Mouse (Mus musculus): ENCODE measurements around the gene Ces1f. TPM values are rescaled to one million over a fixed set of nuclear protein-coding genes. Genes with fewer than 3 reads are reported as not detected.
A peak's percentile ranks its signal among the peaks of the same experiment; 100 is the strongest.
"Not testable (repeated sequence)": the region's sequence is repeated elsewhere in the genome, so short reads cannot be mapped to it uniquely, and the experiment has no call there.

The Ces1f gene
- total RNA-seq (2021), result under 1 TPM; 0.72 to 0.86 TPM

DNA sequence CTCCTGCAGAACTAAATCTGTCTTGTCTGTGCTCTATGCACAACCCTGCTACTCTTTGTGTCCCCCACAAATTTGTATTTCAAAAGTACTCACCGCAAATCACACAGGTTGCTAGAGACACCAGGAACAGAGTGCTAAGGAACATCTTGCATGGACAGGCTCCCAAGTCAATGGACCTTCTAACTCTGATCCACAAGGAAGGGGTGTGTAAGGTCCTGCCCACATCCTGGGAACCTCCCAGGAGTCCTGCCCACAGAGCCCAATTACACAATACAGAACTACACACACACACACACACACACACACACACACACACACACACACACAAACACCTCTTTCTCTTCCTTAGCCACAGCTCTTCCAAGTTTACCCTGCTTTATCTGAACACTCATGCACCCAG, at the start of gene Ces1f:
Gene Ces1f (minus strand): TSS at position 192 of the 400 bp plus-strand sequence.
- intact Hi-C loops (cut with DNase I), result no loop called here
- DNase-seq, result no peak

DNA sequence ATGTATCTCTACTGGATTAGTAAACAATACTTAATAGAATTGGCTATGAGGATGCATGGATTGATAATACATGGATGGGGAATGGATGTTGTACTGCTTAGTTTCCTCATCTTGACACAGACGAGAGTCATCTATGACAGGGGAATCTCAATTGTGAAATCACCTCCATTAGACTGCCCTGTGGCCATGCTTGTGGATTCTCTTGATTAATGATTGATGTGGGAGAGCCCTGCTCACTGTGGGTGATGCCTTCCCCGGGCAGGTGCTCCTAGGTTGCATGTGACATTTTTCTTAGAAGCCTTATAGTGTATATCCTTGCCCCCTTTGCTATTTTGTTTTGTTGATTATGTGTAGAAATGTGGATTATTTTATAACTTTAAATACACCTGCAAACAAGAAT, 45.6 kb upstream of the Ces1f start:
- no peak for DNase-seq
- intact Hi-C loops (cut with DNase I), result no loop called here

DNA sequence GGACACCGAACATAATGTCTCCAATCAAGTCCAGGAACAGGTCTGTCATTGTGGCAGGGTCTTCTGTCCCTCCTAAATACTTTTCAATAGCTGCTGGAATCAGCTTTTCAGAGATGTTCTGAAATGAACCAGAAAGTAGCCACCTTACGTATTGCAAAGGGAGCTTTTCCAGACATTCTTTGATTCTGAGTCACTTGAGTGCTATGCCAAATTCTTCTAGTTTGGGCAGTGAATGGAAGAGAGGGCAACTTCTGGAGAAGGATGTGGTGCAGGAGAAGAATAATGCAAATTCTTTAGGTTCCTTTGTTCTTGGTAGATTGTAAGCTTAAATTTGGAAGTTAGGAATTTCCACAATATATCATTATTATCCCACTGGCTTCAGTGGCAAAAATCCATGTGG, 37.5 kb upstream of the Ces1f start:
- DNase-seq, result no peak
- intact Hi-C loops (cut with DNase I), result no loop called here

- intact Hi-C loops (cut with DNase I), result no loop called here
- no peak for DNase-seq
Observed at GRCm38 (mm10) chr8:93315557-93315956, 36.0 kb upstream of the Ces1f start.

DNA sequence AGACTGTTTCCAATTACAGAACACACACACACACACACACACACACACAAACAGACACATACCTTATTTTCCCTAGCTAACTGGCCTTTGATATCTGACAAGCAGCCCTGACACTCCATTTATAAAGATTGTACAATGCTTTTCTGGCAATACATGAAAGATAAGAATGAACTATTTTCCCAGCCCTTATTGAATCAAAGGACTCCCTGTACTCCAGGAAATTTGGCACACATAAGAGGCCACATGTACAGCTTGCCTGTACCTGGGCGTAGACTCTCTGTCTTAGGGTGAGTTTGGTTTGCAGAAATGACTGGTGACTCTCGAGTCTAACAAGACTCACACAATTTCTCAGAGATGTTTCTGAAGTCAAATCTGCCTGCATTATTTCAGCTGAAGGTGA, 4.3 kb upstream of the Ces1f start:
- intact Hi-C loops (cut with DNase I), result no loop called here
- DNase-seq, result no peak

DNA sequence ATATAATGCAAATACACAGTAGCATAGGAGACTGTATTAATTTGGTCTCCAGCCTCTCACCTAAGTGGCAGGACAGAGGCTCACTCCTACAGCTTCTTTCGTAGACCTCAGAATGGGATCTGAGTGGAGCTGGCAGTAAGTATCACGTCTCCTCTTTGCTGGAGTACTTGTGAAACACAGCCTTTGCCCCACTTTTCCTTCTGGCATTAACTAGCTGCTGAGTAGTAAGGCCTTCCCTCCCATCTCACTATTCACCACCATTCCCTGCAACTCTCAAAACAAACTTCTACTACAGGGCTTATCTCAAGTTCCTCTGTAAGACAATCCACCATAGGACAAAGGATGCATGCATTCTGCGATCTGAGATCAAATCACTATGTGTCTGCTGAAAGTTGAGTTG, 2.8 kb upstream of the Ces1f start:
- no peak for DNase-seq
- intact Hi-C loops (cut with DNase I), result no loop called here

DNA sequence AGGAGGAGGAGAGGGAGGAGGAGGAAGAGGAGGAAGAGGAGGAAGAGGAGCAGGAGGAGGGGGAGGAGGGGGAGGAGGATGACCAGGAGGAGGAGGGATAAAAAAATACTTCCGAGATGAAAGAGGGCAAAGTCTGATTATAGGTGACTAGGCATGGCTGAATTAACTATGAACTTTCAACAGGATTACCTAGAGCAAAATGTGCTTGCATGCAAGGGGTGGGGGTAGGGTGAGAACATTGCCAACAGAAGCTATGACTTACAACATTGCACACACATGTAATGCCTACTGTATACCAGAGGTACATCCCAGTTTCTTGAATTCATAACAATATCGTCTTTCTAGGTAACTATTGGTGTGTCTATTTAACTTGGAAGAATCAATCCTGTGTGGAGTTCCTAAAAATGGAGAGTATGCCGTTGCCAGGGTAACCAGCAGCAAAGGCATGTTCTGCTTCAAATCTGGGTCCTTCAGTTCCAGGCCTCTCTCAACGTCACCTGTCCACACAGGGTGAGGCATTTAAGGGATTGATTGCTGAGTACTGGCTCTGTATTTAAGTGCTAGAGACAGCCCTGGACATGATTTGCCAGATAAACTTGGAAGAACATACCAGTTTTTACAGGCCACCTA, 1.3 kb downstream of the Ces1f start:
- intact Hi-C loops (cut with DNase I), result no loop called here
- no peak for DNase-seq

DNA sequence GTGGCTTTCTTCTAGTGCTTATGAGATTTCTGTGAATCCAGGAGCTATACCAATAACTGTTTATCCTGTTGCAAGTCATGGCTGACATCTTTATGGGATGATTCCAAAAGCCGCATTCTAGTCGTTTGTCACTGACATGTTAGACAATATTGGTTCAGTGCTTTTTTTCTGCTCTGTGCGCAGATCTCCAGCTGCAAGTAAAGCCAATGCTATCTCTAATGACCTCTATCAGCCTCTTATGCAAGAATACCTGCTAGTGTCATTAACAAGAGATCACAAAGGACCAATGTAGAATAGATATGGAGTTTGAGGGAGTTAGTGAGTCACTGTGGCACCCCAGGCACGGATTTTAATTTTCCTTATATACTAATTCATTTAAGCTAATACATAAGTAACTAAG, 4.9 kb downstream of the Ces1f start:
- no peak for DNase-seq
- intact Hi-C loops (cut with DNase I), result no loop called here

- peak in 1 of 2 experiments; percentile 6 for DNase-seq
- intact Hi-C loops (cut with DNase I), result no loop called here
Observed at GRCm38 (mm10) chr8:93273321-93273720, 6.2 kb downstream of the Ces1f start.

DNA sequence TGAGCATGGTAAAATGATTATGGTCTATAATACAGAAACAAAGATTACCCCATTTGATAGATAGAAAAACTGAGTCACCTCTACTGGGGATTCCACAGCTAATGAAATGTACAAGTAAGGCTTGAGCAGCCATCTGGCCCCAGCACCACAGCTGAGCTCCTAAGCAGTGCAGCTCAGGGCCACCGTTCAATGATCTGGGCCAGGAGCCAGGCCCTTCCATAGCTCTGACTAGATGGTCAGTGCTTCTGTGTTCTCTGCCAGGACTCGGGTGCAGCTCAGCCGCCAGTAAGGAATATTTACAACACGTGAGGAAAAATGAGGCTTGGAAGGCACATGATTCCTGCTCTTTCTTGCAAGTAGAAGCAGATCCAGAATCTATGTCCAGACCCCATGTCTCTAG, 6.9 kb downstream of the Ces1f start:
- DNase-seq, result peak; percentile 5 to 29
- intact Hi-C loops (cut with DNase I), result no loop called here

GRCm38 (mm10) chr8:93261436-93261835, 18.1 kb downstream of the Ces1f start:
- intact Hi-C loops (cut with DNase I), result no loop called here
- no peak for DNase-seq

- DNase-seq, result no peak
- intact Hi-C loops (cut with DNase I), result no loop called here
Observed at GRCm38 (mm10) chr8:93252400-93252925, 27.1 kb downstream of the Ces1f start.

DNA sequence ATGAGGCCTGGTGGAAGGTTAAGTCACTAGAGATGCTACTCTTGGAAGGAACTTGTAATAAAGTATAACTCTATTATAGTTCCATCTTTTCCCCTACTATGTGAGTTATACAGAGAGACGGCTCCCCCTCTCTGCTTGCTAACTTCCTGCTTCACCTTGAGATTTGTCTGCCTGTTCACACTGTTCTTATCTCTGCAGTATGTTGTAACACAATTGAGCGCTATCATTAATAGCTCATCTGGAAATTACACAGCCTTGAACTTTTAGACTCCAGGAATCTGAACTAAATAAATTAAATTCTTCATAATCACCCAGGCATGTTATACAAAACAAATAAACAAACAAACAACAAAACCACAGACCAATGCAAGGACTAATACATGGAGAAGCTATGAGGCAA, 33.5 kb downstream of the Ces1f start:
- intact Hi-C loops (cut with DNase I), result no loop called here
- no peak for DNase-seq

- no peak for DNase-seq
- intact Hi-C loops (cut with DNase I), result no loop called here
Observed at GRCm38 (mm10) chr8:93239884-93240283, 39.7 kb downstream of the Ces1f start.

GRCm38 (mm10) chr8:93235681-93236080, 43.9 kb downstream of the Ces1f start:
- intact Hi-C loops (cut with DNase I), result no loop called here
- DNase-seq, result no peak

DNA sequence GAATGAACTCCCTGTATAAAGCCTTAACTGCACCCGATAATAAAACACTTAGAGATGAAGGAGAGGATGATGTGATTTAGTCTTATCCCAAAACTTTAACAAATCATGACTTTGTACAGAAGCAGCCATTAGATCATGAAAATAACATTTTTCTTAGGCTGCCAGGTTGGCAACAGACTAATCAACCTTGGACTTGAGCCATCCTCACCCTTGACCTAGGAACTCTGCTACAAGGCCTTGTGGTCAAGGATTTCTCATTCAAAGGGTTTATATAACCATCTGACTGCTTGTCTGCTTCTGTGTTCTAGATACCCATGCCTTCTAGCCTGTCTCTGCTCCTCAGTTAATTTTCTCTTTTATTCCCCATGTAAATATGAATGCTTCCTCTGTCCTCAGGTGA, 44.8 kb downstream of the Ces1f start:
- DNase-seq, result no peak
- intact Hi-C loops (cut with DNase I), result no loop called here

GRCm38 (mm10) chr8:93234068-93234467, 45.5 kb downstream of the Ces1f start:
- no peak for DNase-seq
- intact Hi-C loops (cut with DNase I), result no loop called here

GRCm38 (mm10) chr8:93229446-93229845, 50.1 kb downstream of the Ces1f start, which contains the start of gene Ces1e:
TSS of gene Ces1e (minus strand) at chr8:93229619.
- intact Hi-C loops (cut with DNase I), result no loop called here
- DNase-seq, result no peak

GRCm38 (mm10) chr8:93228673-93229370, 50.7 kb downstream of the Ces1f start:
- intact Hi-C loops (cut with DNase I), result no loop called here
- DNase-seq, result no peak

GRCm38 (mm10) chr8:93226471-93226870, 53.1 kb downstream of the Ces1f start:
- intact Hi-C loops (cut with DNase I); DNase-seq: not testable (repeated sequence)

DNA sequence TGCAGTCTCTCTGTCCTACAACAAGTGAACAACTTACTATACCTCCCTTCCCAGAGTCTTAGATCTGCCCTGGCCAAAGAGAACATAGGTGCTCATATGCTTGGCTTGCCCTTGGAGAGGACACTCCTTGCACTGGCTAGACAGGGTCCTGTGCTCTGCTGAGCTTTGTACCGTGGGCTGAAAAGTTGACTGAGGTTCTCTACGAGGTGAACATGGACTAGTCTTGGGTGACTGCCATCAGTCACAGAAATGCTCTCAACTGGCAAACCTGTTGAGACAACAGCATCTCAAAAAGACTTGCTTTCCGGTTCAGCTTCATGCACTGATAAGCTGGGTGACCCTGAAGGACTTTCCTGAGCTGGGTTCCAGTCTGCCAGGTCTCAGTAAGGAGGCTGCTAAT, 57.7 kb downstream of the Ces1f start:
- intact Hi-C loops (cut with DNase I), result no loop called here

GRCm38 (mm10) chr8:93217867-93218266, 61.7 kb downstream of the Ces1f start:
- DNase-seq, result no peak
- intact Hi-C loops (cut with DNase I), result loop anchor here (2.0 kb wide), 1 partner anchor 181 kb away; no protein-coding TSS in a partner anchor

More for the DNA sequence above, 57.7 kb downstream of the Ces1f start:
- DNase-seq, result no peak
